Mouse (Mus musculus) cerebellum, adult 11-12 months (tissue): ENCODE data around the gene Tceal8.

Source experiments
- DNase-seq: peaks from one replicate; pipeline ENCODE4 v3.0.0; 2022

Tceal8 gene

GRCm38 (mm10) chrX:136172118-136172551 lies at the start of gene Tceal8:
Tceal8 (minus strand) TSS chrX:136172342.
- DNase-seq = peak; percentile 84

- DNase-seq = no peak
These were observed 44.2 kb upstream of the Tceal8 start for GRCm38 (mm10) chrX:136216303-136216702.

GRCm38 (mm10) chrX:136214729-136215677 lies 42.9 kb upstream of the Tceal8 start, which contains the start of the genes Tceal7 and Bex1:
Tceal7 (plus strand) TSS chrX:136214779.
Bex1 (minus strand) TSS chrX:136215513.
- peak; percentile 30 for DNase-seq

GRCm38 (mm10) chrX:136213396-136213795 lies 41.3 kb upstream of the Tceal8 start:
- no peak for DNase-seq

GRCm38 (mm10) chrX:136204406-136204805 lies 32.3 kb upstream of the Tceal8 start:
- no peak for DNase-seq

- DNase-seq = peak; percentile 79
These were observed 31.5 kb upstream of the Tceal8 start, which contains the start of gene Tceal5 for GRCm38 (mm10) chrX:136203664-136204066. Tceal5 (minus strand) TSS chrX:136203876.

- DNase-seq = no peak
These were observed 31.1 kb upstream of the Tceal8 start for GRCm38 (mm10) chrX:136203257-136203656.

GRCm38 (mm10) chrX:136196873-136197272 lies 24.7 kb upstream of the Tceal8 start:
- no peak for DNase-seq

- DNase-seq = no peak
These were observed 23.2 kb upstream of the Tceal8 start for GRCm38 (mm10) chrX:136195193-136195944.

GRCm38 (mm10) chrX:136183107-136183506 lies 11.0 kb upstream of the Tceal8 start:
- DNase-seq = no peak

GRCm38 (mm10) chrX:136180897-136181553 lies 8.9 kb upstream of the Tceal8 start:
- no peak for DNase-seq

GRCm38 (mm10) chrX:136172786-136173185 lies 644 bp upstream of the Tceal8 start:
- no peak for DNase-seq

GRCm38 (mm10) chrX:136171189-136172117 lies 689 bp downstream of the Tceal8 start:
- DNase-seq = peak; percentile 64

GRCm38 (mm10) chrX:136170625-136171024 lies 1.5 kb downstream of the Tceal8 start:
- DNase-seq = no peak

- DNase-seq = no peak
These were observed 27.9 kb downstream of the Tceal8 start for GRCm38 (mm10) chrX:136144195-136144594.

- no peak for DNase-seq
These were observed 28.4 kb downstream of the Tceal8 start for GRCm38 (mm10) chrX:136143711-136144110.

- no peak for DNase-seq
These were observed 30.8 kb downstream of the Tceal8 start for GRCm38 (mm10) chrX:136141385-136141784.

- peak; percentile 6 for DNase-seq
These were observed 32.5 kb downstream of the Tceal8 start for GRCm38 (mm10) chrX:136139640-136140004.

GRCm38 (mm10) chrX:136138827-136139639 lies 33.1 kb downstream of the Tceal8 start, which contains the start of gene Bex4:
Bex4 (plus strand) TSS chrX:136138996.
- peak; percentile 15 for DNase-seq

- no peak for DNase-seq
These were observed 36.6 kb downstream of the Tceal8 start for GRCm38 (mm10) chrX:136135559-136135958.

- DNase-seq = peak; percentile 41
These were observed 44.4 kb downstream of the Tceal8 start for GRCm38 (mm10) chrX:136127744-136128064.
